Mouse (Mus musculus) forebrain, embryonic 13.5 days (tissue): ENCODE data around the gene Apoc4. TPM values are rescaled to one million over a fixed set of nuclear protein-coding genes. Genes with fewer than 3 reads are reported as not detected.

Source experiments
- ATAC-seq: fragments of 200-750 bp; cut with Nextera tagmentation; 2 replicates; pipeline ENCODE4 v1.8.0; 2017
- H3K27ac ChIP-seq: fragments of 300-500 bp; sonication (generic); 2 replicates; pipeline ENCODE4 v1.5.1; 2015; ENCODE audit warnings: inconsistent platforms, mild to moderate bottlenecking, moderate library complexity
- H3K27me3 ChIP-seq: fragments of 300-500 bp; sonication (generic); 2 replicates; pipeline ENCODE4 v1.6.1; 2015; ENCODE audit warnings: mild to moderate bottlenecking, inconsistent platforms
- H3K36me3 ChIP-seq: fragments of 300-500 bp; sonication (generic); 2 replicates; pipeline ENCODE4 v1.6.1; 2015; ENCODE audit warnings: mild to moderate bottlenecking, inconsistent platforms; ENCODE audit not compliant: poor library complexity, severe bottlenecking
- H3K4me1 ChIP-seq: fragments of 300-500 bp; sonication (generic); 2 replicates; pipeline ENCODE4 v1.6.1; 2015; ENCODE audit warnings: inconsistent platforms
- H3K4me2 ChIP-seq: fragments of 300-500 bp; sonication (generic); 2 replicates; pipeline ENCODE4 v1.6.1; 2015; ENCODE audit warnings: inconsistent platforms, mild to moderate bottlenecking, moderate library complexity
- H3K4me3 ChIP-seq: fragments of 300-500 bp; sonication (generic); 2 replicates; pipeline ENCODE4 v1.5.1; 2015; ENCODE audit warnings: mild to moderate bottlenecking, inconsistent platforms
- H3K9ac ChIP-seq: fragments of 300-500 bp; sonication (generic); 2 replicates; pipeline ENCODE4 v1.6.1; 2015; ENCODE audit warnings: mild to moderate bottlenecking, inconsistent platforms
- H3K9me3 ChIP-seq: fragments of 300-500 bp; sonication (generic); replicated peaks from 2 replicates; pipeline ENCODE4 v1.6.1; 2016; ENCODE audit warnings: inconsistent platforms
- WGBS: fragments of 180-500 bp; shearing (Covaris S2); methylation state at CpG from one replicate; pipeline ENCODE4 v1.1.7; 2015; 5-methylcytosine and 5-hydroxymethylcytosine counted together
- polyA plus RNA-seq: library from polyadenylated mRNA; unstranded; fragments of >200 nt; fragmentation: Nextera tagmentation; extraction: Ambion mirVana; gene quantifications from 2 replicates; pipeline ENCODE4 v1.2.1, GENCODE M21; 2015

The Apoc4 gene
- polyA plus RNA-seq, 1 experiment from 2014 or later = 0.08 TPM

- WGBS = 91% methylated on average over 2 of the region's 2 CpGs
- H3K27ac ChIP-seq = no peak overlapping the region
- H3K4me2 ChIP-seq = no peak overlapping the region
- no peaks in the 10 kb centered on the region for H3K27me3 ChIP-seq
- H3K36me3 ChIP-seq = peaks cover 79% of the 10 kb centered on the region
- no peak overlapping the region for H3K4me3 ChIP-seq
- peaks cover 5% of the 10 kb centered on the region for H3K4me1 ChIP-seq
- H3K9me3 ChIP-seq = no peaks in the 10 kb centered on the region
- ATAC-seq = no peak
- no peak overlapping the region for H3K9ac ChIP-seq
Observed at GRCm38 (mm10) chr7:19634591-19634990, 46.7 kb downstream of the Apoc4 start.

GRCm38 (mm10) chr7:19633855-19634254 is 47.4 kb downstream of the Apoc4 start:
- WGBS = 94% methylated on average over 15 of the region's 15 CpGs
- no peak for ATAC-seq
- Histone ChIP-seq H3K27me3 (no peaks in the 10 kb centered on the region), H3K4me3 (no peak overlapping the region), H3K4me2 (no peak overlapping the region), H3K4me1 (peaks cover 6% of the 10 kb centered on the region), H3K9me3 (no peaks in the 10 kb centered on the region), H3K9ac (no peak overlapping the region), H3K27ac (no peak overlapping the region), H3K36me3 (peaks cover 72% of the 10 kb centered on the region)

- no peak overlapping the region for H3K27ac ChIP-seq
- no peaks in the 10 kb centered on the region for H3K9me3 ChIP-seq
- ATAC-seq = no peak
- H3K36me3 ChIP-seq = peaks cover 65% of the 10 kb centered on the region
- H3K4me3 ChIP-seq = no peak overlapping the region
- H3K4me1 ChIP-seq = peaks cover 9% of the 10 kb centered on the region
- H3K9ac ChIP-seq = no peak overlapping the region
- H3K4me2 ChIP-seq = no peak overlapping the region
- 93% methylated on average over 17 of the region's 17 CpGs for WGBS
- no peaks in the 10 kb centered on the region for H3K27me3 ChIP-seq
Observed at GRCm38 (mm10) chr7:19633197-19633596, 48.1 kb downstream of the Apoc4 start.

GRCm38 (mm10) chr7:19632720-19633119 is 48.6 kb downstream of the Apoc4 start:
- Histone ChIP-seq H3K36me3 (peaks cover 60% of the 10 kb centered on the region), H3K4me1 (peaks cover 11% of the 10 kb centered on the region), H3K27ac (no peak overlapping the region), H3K4me3 (no peak overlapping the region), H3K27me3 (no peaks in the 10 kb centered on the region), H3K4me2 (no peak overlapping the region), H3K9ac (no peak overlapping the region), H3K9me3 (no peaks in the 10 kb centered on the region)
- no peak for ATAC-seq

- no peak for ATAC-seq
- no peak overlapping the region for H3K27ac ChIP-seq
- no peak overlapping the region for H3K4me2 ChIP-seq
- peaks cover 11% of the 10 kb centered on the region for H3K4me1 ChIP-seq
- no peak overlapping the region for H3K9ac ChIP-seq
- peaks cover 56% of the 10 kb centered on the region for H3K36me3 ChIP-seq
- H3K4me3 ChIP-seq = no peak overlapping the region
- H3K27me3 ChIP-seq = no peaks in the 10 kb centered on the region
- H3K9me3 ChIP-seq = no peaks in the 10 kb centered on the region
Observed at GRCm38 (mm10) chr7:19632275-19632674, 49.0 kb downstream of the Apoc4 start.

GRCm38 (mm10) chr7:19629361-19629734 is 51.9 kb downstream of the Apoc4 start, which contains the start of gene Relb:
Relb (minus strand) TSS chr7:19629438.
- Histone ChIP-seq H3K27me3 (0 out of 2 replicates have a peak, but pooled peaks cover 3% of the 10 kb centered on the region), H3K4me3 (peak within 1 kb of the TSS; percentile 67), H3K36me3 (peaks cover 27% of the 10 kb centered on the region), H3K4me1 (peaks cover 11% of the 10 kb centered on the region), H3K9me3 (no peaks in the 10 kb centered on the region), H3K4me2 (peak within 1 kb of the TSS; percentile 92), H3K27ac (peak within 1 kb of the TSS; percentile 70), H3K9ac (peak within 1 kb of the TSS; percentile 61)
- peak; percentile 77 for ATAC-seq
- 4% methylated on average over 22 of the region's 41 CpGs for WGBS

- Histone ChIP-seq H3K9me3 (no peaks in the 10 kb centered on the region), H3K27me3 (0 out of 2 replicates have a peak, but pooled peaks cover 7% of the 10 kb centered on the region), H3K36me3 (peaks cover 21% of the 10 kb centered on the region), H3K9ac (peak overlapping the region; percentile 61), H3K27ac (peak overlapping the region; percentile 70), H3K4me3 (peak overlapping the region; percentile 67), H3K4me2 (peak overlapping the region; percentile 92), H3K4me1 (peaks cover 11% of the 10 kb centered on the region)
- peak; percentile 84 for ATAC-seq
- 2% methylated on average over 56 of the region's 57 CpGs for WGBS
Observed at GRCm38 (mm10) chr7:19628536-19629360, 52.5 kb downstream of the Apoc4 start.

- WGBS = 13% methylated on average over 17 of the region's 17 CpGs
- Histone ChIP-seq H3K27ac (no peak overlapping the region), H3K4me2 (peak overlapping the region; percentile 92), H3K9ac (no peak overlapping the region), H3K36me3 (peaks cover 15% of the 10 kb centered on the region), H3K4me3 (peak overlapping the region; percentile 67), H3K4me1 (peaks cover 11% of the 10 kb centered on the region), H3K27me3 (0 out of 2 replicates have a peak, but pooled peaks cover 7% of the 10 kb centered on the region), H3K9me3 (no peaks in the 10 kb centered on the region)
- peak; percentile 6; the same call in 1 of the 2 replicates for ATAC-seq
Observed at GRCm38 (mm10) chr7:19628192-19628535, 53.1 kb downstream of the Apoc4 start.

Other genes starting within 250 kb of the Apoc4 start
- 11.7 and 12.2 TPM in 2 replicates for gene Mark4, start 222.7 kb downstream of the Apoc4 start, polyA plus RNA-seq
- gene Exoc3l2, start 218.1 kb downstream of the Apoc4 start, polyA plus RNA-seq = 0.13 and 0.29 TPM in 2 replicates
- 3.3 and 3.4 TPM in 2 replicates for gene Bloc1s3, start 173.1 kb downstream of the Apoc4 start, polyA plus RNA-seq
- gene Trappc6a, start 173.1 kb downstream of the Apoc4 start, polyA plus RNA-seq = 39.3 and 40.6 TPM in 2 replicates
- 0.15 and 0.21 TPM in 2 replicates for gene Nkpd1, start 163.6 kb downstream of the Apoc4 start, polyA plus RNA-seq
- 22.4 and 23.6 TPM in 2 replicates for gene Ppp1r37, start 118.4 kb downstream of the Apoc4 start, polyA plus RNA-seq
- 0.23 and 0.35 TPM in 2 replicates for gene Zfp296, start 104.2 kb downstream of the Apoc4 start, polyA plus RNA-seq
- gene Gemin7, start 103.9 kb downstream of the Apoc4 start, polyA plus RNA-seq = 130 TPM in 2 replicates
- gene Clasrp, start 77.0 kb downstream of the Apoc4 start, polyA plus RNA-seq = 54.0 and 55.7 TPM in 2 replicates
- gene Relb, start 52.0 kb downstream of the Apoc4 start, polyA plus RNA-seq = 1.5 and 2.6 TPM in 2 replicates
- 64.2 and 71.3 TPM in 2 replicates for gene Clptm1, start 16.4 kb downstream of the Apoc4 start, polyA plus RNA-seq
- 0.50 TPM in 1 of 2 replicates, not detected in the other for gene Apoc2, start 3.5 kb downstream of the Apoc4 start, polyA plus RNA-seq
- gene Gm44805, start 56 bp downstream of the Apoc4 start, polyA plus RNA-seq = 0.88 TPM in 1 of 2 replicates, not detected in the other
- 1.2 and 1.8 TPM in 2 replicates for gene Apoc1, start 11.2 kb upstream of the Apoc4 start, polyA plus RNA-seq
- 118 and 125 TPM in 2 replicates for gene Apoe, start 17.7 kb upstream of the Apoc4 start, polyA plus RNA-seq
- 112 and 118 TPM in 2 replicates for gene Tomm40, start 34.0 kb upstream of the Apoc4 start, polyA plus RNA-seq
- gene Nectin2, start 69.0 kb upstream of the Apoc4 start, polyA plus RNA-seq = 34.6 and 38.0 TPM in 2 replicates
- gene Bcam, start 89.5 kb upstream of the Apoc4 start, polyA plus RNA-seq = 4.4 and 5.7 TPM in 2 replicates
- gene Cblc, start 115.3 kb upstream of the Apoc4 start, polyA plus RNA-seq = not detected in 2 replicates
- gene Bcl3, start 141.3 kb upstream of the Apoc4 start, polyA plus RNA-seq = 0.23 and 0.49 TPM in 2 replicates
- gene Gm19345, start 170.5 kb upstream of the Apoc4 start, polyA plus RNA-seq = 2.3 and 3.9 TPM in 2 replicates
- not detected in 2 replicates for gene Ceacam16, start 179.8 kb upstream of the Apoc4 start, polyA plus RNA-seq
- not detected in 2 replicates for gene Ceacam19, start 206.5 kb upstream of the Apoc4 start, polyA plus RNA-seq
- 4.9 and 5.1 TPM in 2 replicates for gene Pvr, start 239.7 kb upstream of the Apoc4 start, polyA plus RNA-seq